Mouse (Mus musculus) intestine, postnatal 0 days (tissue): ENCODE measurements at regions not wholly inside any gene's neighbourhood (a gene's known extent, or its start where the extent isn't known, plus 50 kb on each side); places are given as distances from the start of the nearest gene placed in this dataset.

ENCODE experiments used
- ATAC-seq: fragments of 200-750 bp; cut with Nextera tagmentation; 2 replicates; pipeline ENCODE4 v1.8.0; 2017; ENCODE audit warnings: mild to moderate bottlenecking, moderate TSS enrichment, moderate library complexity
- H3K27ac ChIP-seq: fragments of 300-500 bp; sonication (generic); 2 replicates; pipeline ENCODE4 v1.5.1; 2014; ENCODE audit warnings: mild to moderate bottlenecking, low read depth, low read length, moderate library complexity
- H3K27me3 ChIP-seq: fragments of 300-500 bp; sonication (generic); replicated peaks from 2 replicates; pipeline ENCODE4 v1.6.1; 2014; ENCODE audit warnings: low read length, mixed read lengths; ENCODE audit not compliant: control insufficient read depth, insufficient read depth
- H3K36me3 ChIP-seq: fragments of 300-500 bp; sonication (generic); 2 replicates; pipeline ENCODE4 v1.6.1; 2014; ENCODE audit warnings: mild to moderate bottlenecking, moderate library complexity; ENCODE audit not compliant: control insufficient read depth, insufficient read depth
- H3K4me1 ChIP-seq: fragments of 300-500 bp; sonication (generic); replicated peaks from 2 replicates; pipeline ENCODE4 v1.6.1; 2014; ENCODE audit warnings: antibody characterized with exemption, low read length, mixed read lengths; ENCODE audit not compliant: control insufficient read depth, insufficient read depth
- H3K4me2 ChIP-seq: fragments of 300-500 bp; sonication (generic); replicated peaks from 2 replicates; pipeline ENCODE4 v1.6.1; 2014; ENCODE audit warnings: low read depth, mild to moderate bottlenecking, moderate library complexity
- H3K4me3 ChIP-seq: fragments of 300-500 bp; sonication (generic); 2 replicates; pipeline ENCODE4 v1.5.1; 2014; ENCODE audit warnings: low read depth, low read length
- H3K9ac ChIP-seq: fragments of 300-500 bp; sonication (generic); 2 replicates; pipeline ENCODE4 v1.6.1; 2014; ENCODE audit warnings: mild to moderate bottlenecking, low read depth, low read length
- H3K9me3 ChIP-seq: fragments of 300-500 bp; sonication (generic); 2 replicates; pipeline ENCODE4 v1.6.1; 2016; ENCODE audit warnings: mixed run types; ENCODE audit not compliant: control insufficient read depth
- CTCF ChIP-seq: sonication (generic); IDR thresholded peaks from 2 replicates; pipeline ENCODE4 v1.5.1; 2016; ENCODE audit warnings: low read depth, mild to moderate bottlenecking, control low read depth, antibody characterized with exemption, moderate library complexity
- WGBS: fragments of 180-500 bp; shearing (Covaris S2); extraction: QIAGEN DNeasy Blood & Tissue Kit; methylation state at CpG from one replicate; pipeline ENCODE4 v1.1.7; 2014; 5-methylcytosine and 5-hydroxymethylcytosine counted together

DNA sequence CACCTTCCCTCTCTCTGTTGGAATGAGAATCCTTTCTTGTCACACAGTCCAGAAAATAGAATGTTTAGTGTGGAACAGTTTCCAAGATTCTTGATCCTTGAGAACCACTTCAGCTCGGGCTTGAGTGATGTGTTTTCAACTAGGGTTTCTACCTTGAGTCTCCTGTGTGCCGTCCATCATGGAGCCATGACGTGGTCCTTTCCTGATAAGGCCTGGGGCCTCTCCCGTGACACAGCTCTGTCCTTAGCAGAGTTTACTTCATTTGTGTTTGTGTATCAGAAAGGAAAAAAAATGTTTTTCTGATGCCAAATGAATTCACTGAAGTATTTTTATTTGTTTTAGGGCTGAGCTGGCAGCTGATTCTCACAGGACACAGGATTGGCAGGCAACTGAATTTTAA is 148.6 kb downstream of the Mettl11b start:
- Histone ChIP-seq H3K27ac (no peak overlapping the region), H3K36me3 (no peaks in the 10 kb centered on the region), H3K9me3 (no peaks in the 10 kb centered on the region), H3K4me1 (no peaks in the 10 kb centered on the region), H3K27me3 (no peaks in the 10 kb centered on the region), H3K4me2 (no peak overlapping the region), H3K9ac (no peak overlapping the region), H3K4me3 (no peak overlapping the region)
- ATAC-seq = no peak
- TF ChIP-seq CTCF = no peak
- WGBS = 63% methylated on average over 4 of the region's 4 CpGs

DNA sequence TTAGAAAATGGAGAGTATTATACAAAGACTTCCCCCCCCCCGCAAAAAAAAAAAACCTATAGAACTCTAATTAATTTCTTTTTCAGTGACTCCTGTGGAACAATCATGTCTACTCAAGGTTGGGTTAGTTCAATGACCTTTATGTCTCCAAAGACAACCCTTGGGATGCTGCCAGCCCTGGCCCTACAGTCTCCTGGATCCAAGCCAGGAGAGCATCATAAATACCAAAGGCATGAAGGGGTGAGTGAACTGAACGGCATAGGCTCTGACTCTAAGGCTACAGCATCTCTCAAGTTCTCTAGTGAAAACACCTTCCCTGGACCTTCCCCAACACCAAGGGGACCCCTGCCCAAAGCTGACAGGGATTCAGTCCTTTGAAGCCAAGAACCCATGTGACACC is 149.4 kb downstream of the Mettl11b start:
- H3K9me3 ChIP-seq = no peaks in the 10 kb centered on the region
- WGBS = 57% methylated on average over 2 of the region's 2 CpGs
- no peak for ATAC-seq
- no peak overlapping the region for H3K4me3 ChIP-seq
- no peak overlapping the region for H3K27ac ChIP-seq
- no peaks in the 10 kb centered on the region for H3K4me1 ChIP-seq
- no peak for TF ChIP-seq CTCF
- no peaks in the 10 kb centered on the region for H3K27me3 ChIP-seq
- H3K9ac ChIP-seq = no peak overlapping the region
- no peak overlapping the region for H3K4me2 ChIP-seq
- H3K36me3 ChIP-seq = no peaks in the 10 kb centered on the region

DNA sequence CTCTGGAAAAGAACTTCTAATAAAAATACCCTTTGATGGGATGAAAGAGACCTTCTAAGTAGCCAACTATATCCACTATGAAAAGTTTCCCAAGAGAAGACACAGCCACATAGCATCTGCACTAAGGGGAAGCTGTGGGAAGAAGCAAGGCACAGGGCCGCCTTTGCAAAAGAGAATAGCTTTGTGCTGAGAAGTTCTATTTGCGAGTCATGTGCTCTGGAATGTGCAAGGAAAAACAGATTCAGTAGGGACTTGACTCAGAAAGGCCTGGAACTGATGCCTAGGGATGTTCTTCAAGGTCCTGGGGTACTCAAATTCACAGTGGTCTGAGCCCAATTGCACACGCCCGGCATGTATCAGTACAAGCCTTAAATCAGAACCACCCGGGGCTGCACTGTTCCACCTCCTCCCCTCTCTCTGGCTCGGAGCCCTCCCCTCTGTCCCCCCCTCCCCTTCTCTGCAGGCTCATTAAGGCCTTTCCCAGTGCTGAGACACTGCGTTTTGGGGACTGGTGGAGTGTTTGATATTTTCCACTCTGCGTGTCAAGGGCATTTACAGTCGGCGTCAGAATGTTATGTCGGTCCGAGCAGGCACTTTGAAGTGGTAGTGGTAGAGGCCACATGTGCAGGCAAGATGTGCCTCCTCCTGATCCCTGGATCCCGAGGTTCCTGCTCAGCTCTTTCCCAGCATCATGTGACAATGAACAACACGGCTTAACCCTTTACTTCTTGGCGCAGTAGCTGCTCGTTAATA is 150.4 kb downstream of the Mettl11b start:
- Histone ChIP-seq H3K36me3 (no peaks in the 10 kb centered on the region), H3K27me3 (no peaks in the 10 kb centered on the region), H3K27ac (no peak overlapping the region), H3K4me2 (no peak overlapping the region), H3K9me3 (no peaks in the 10 kb centered on the region), H3K4me3 (no peak overlapping the region), H3K4me1 (no peaks in the 10 kb centered on the region), H3K9ac (no peak overlapping the region)
- no peak for ATAC-seq
- WGBS = 55% methylated on average over 16 of the region's 16 CpGs
- TF ChIP-seq CTCF = no peak

DNA sequence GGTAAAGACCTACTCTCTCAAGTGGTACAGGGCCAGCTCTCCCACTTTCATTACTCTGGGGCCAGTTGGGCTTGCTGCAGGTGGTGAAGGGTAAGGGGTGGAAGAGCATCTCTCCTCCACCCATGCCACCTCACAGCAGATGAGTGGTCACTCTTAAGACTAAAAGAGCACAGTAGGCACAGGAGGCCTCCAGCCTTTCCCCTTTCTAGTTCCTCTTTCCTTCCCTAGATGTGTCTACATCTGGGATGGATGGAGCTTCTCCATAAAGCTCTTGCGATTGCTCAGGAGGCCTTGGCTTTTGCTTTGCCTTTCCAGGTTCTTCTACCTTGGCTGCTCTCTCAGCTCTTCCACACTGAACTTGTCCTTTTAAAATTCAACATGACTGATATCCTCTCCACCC is 151.5 kb downstream of the Mettl11b start:
- H3K9ac ChIP-seq = no peak overlapping the region
- 96% methylated on average over 1 of the region's 1 CpGs for WGBS
- no peaks in the 10 kb centered on the region for H3K27me3 ChIP-seq
- no peaks in the 10 kb centered on the region for H3K9me3 ChIP-seq
- no peak for TF ChIP-seq CTCF
- no peak overlapping the region for H3K4me3 ChIP-seq
- no peak overlapping the region for H3K4me2 ChIP-seq
- no peak for ATAC-seq
- H3K4me1 ChIP-seq = no peaks in the 10 kb centered on the region
- H3K27ac ChIP-seq = no peak overlapping the region
- no peaks in the 10 kb centered on the region for H3K36me3 ChIP-seq

DNA sequence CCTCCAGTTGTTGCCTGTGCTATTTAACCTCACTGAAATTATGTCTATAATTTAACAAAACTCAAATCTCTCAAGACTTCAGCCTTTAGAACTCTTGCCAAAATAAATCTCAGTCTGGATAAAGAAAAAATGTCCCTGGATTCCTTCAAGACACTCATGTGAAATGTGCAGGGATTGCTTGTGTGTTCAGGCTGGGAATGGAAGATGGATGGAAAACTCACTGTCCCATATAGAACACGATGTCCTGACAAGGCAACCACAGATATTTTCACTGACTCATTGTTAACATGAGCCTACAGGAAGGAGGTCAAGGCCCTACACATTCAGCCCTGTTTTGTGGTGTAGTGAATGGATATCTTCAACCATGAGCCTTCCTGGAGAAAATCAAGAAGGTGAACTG is 160.3 kb upstream of the Gorab start:
- no peak overlapping the region for H3K4me2 ChIP-seq
- TF ChIP-seq CTCF = no peak
- H3K36me3 ChIP-seq = no peaks in the 10 kb centered on the region
- no peak overlapping the region for H3K9ac ChIP-seq
- no peak for ATAC-seq
- no peaks in the 10 kb centered on the region for H3K9me3 ChIP-seq
- no peak overlapping the region for H3K27ac ChIP-seq
- H3K27me3 ChIP-seq = no peaks in the 10 kb centered on the region
- H3K4me1 ChIP-seq = no peaks in the 10 kb centered on the region
- no peak overlapping the region for H3K4me3 ChIP-seq
- 52% methylated on average over 1 of the region's 1 CpGs for WGBS

DNA sequence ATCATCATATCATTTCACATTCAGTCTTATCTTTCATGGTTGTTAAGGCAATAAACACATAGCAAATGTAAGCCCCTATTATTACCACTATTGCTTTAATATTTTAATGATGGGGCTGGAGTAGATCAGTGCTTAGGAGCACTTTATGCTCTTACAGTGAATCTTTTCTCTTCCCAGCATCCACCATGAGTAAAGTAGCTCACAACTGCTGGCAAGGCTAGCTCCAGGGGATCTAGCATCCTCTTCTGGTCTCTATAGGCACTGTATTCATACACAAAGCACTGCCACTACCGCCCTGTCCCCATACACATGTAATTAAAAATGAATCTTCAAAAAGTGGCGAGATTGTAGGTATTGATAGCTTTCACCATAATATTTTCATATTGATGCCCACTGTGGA is 159.6 kb upstream of the Gorab start:
- Histone ChIP-seq H3K27me3 (no peaks in the 10 kb centered on the region), H3K9ac (no peak overlapping the region), H3K36me3 (no peaks in the 10 kb centered on the region), H3K27ac (no peak overlapping the region), H3K4me1 (no peaks in the 10 kb centered on the region), H3K9me3 (no peaks in the 10 kb centered on the region), H3K4me3 (no peak overlapping the region), H3K4me2 (no peak overlapping the region)
- WGBS = 82% methylated on average over 2 of the region's 2 CpGs
- no peak for TF ChIP-seq CTCF
- no peak for ATAC-seq
